Mouse (Mus musculus): Measurements from ENCODE around the gene Churc1. TPM values are rescaled to one million over a fixed set of nuclear protein-coding genes. Genes with fewer than 3 reads are reported as not detected.
"Not testable (repeated sequence)": the region's sequence is repeated elsewhere in the genome, so short reads cannot be mapped to it uniquely, and the experiment has no call there.

Churc1 gene
- polyA plus RNA-seq, 1 experiment from 2014 or later: 139 TPM

- Histone ChIP-seq H3K4me1 (ENCODE audit: control insufficient read depth, insufficient read depth, low read depth, low read length) (no peaks in the 10 kb centered on the region), H3K27ac (ENCODE audit: low read depth, low read length) (no peak overlapping the region), H3K9me3 (ENCODE audit: control insufficient read depth, low read length) (no peaks in the 10 kb centered on the region), H3K4me2 (ENCODE audit: low read length) (no peak overlapping the region), H3K27me3 (replicated peaks; ENCODE audit: control insufficient read depth, insufficient read depth, low read length) (no peaks in the 10 kb centered on the region), H3K36me3 (ENCODE audit: control insufficient read depth, insufficient read depth, low read length) (no peaks in the 10 kb centered on the region), H3K9ac (ENCODE audit: low read depth, low read length) (no peak overlapping the region), H3K4me3 (ENCODE audit: low read length) (no peak overlapping the region)
- no peak for ATAC-seq
- WGBS: 74% methylated on average over 10 of the region's 10 CpGs
Measured at GRCm38 (mm10) chr12:76784056-76784619, 18.8 kb downstream of the Churc1 start.

GRCm38 (mm10) chr12:76790446-76791084, 25.2 kb downstream of the Churc1 start:
- H3K4me3 ChIP-seq (ENCODE audit: low read length): no peak overlapping the region
- no peaks in the 10 kb centered on the region for H3K9me3 ChIP-seq (ENCODE audit: control insufficient read depth, low read length)
- H3K27me3 ChIP-seq (replicated peaks; ENCODE audit: control insufficient read depth, insufficient read depth, low read length): no peaks in the 10 kb centered on the region
- H3K4me1 ChIP-seq (ENCODE audit: control insufficient read depth, insufficient read depth, low read depth, low read length): no peaks in the 10 kb centered on the region
- no peak overlapping the region for H3K4me2 ChIP-seq (ENCODE audit: low read length)
- H3K36me3 ChIP-seq (ENCODE audit: control insufficient read depth, insufficient read depth, low read length): no peaks in the 10 kb centered on the region
- H3K27ac ChIP-seq (ENCODE audit: low read depth, low read length): no peak overlapping the region
- WGBS: 50% methylated on average over 8 of the region's 8 CpGs
- no peak overlapping the region for H3K9ac ChIP-seq (ENCODE audit: low read depth, low read length)
- ATAC-seq: no peak

GRCm38 (mm10) chr12:76792540-76792939, 27.2 kb downstream of the Churc1 start:
- H3K4me1 ChIP-seq (ENCODE audit: control insufficient read depth, insufficient read depth, low read depth, low read length); H3K9me3 ChIP-seq (ENCODE audit: control insufficient read depth, low read length); H3K9ac ChIP-seq (ENCODE audit: low read depth, low read length); H3K4me3 ChIP-seq (ENCODE audit: low read length); H3K36me3 ChIP-seq (ENCODE audit: control insufficient read depth, insufficient read depth, low read length); ATAC-seq; H3K4me2 ChIP-seq (ENCODE audit: low read length); H3K27me3 ChIP-seq (replicated peaks; ENCODE audit: control insufficient read depth, insufficient read depth, low read length); H3K27ac ChIP-seq (ENCODE audit: low read depth, low read length): not testable (repeated sequence)
- WGBS: 49% methylated on average over 11 of the region's 14 CpGs

- 82% methylated on average over 5 of the region's 5 CpGs for WGBS
- H3K4me3 ChIP-seq (ENCODE audit: low read length): no peak within 1 kb of the TSS
- H3K9me3 ChIP-seq (ENCODE audit: control insufficient read depth, low read length): no peaks in the 10 kb centered on the region
- H3K27ac ChIP-seq (ENCODE audit: low read depth, low read length): no peak within 1 kb of the TSS
- H3K4me1 ChIP-seq (ENCODE audit: control insufficient read depth, insufficient read depth, low read depth, low read length): no peaks in the 10 kb centered on the region
- H3K36me3 ChIP-seq (ENCODE audit: control insufficient read depth, insufficient read depth, low read length): peaks cover 4% of the 10 kb centered on the region
- H3K9ac ChIP-seq (ENCODE audit: low read depth, low read length): no peak within 1 kb of the TSS
- ATAC-seq: no peak
- no peak within 1 kb of the TSS for H3K4me2 ChIP-seq (ENCODE audit: low read length)
- no peaks in the 10 kb centered on the region for H3K27me3 ChIP-seq (replicated peaks; ENCODE audit: control insufficient read depth, insufficient read depth, low read length)
Measured at GRCm38 (mm10) chr12:76795350-76795749, 30.0 kb downstream of the Churc1 start, which contains the start of gene Gpx2. TSS of gene Gpx2 (minus strand) at chr12:76795554.

GRCm38 (mm10) chr12:76796938-76797539, 31.7 kb downstream of the Churc1 start:
- H3K9me3 ChIP-seq (ENCODE audit: control insufficient read depth, low read length): no peaks in the 10 kb centered on the region
- H3K4me2 ChIP-seq (ENCODE audit: low read length): no peak overlapping the region
- no peak overlapping the region for H3K4me3 ChIP-seq (ENCODE audit: low read length)
- no peak overlapping the region for H3K9ac ChIP-seq (ENCODE audit: low read depth, low read length)
- H3K27ac ChIP-seq (ENCODE audit: low read depth, low read length): no peak overlapping the region
- no peaks in the 10 kb centered on the region for H3K27me3 ChIP-seq (replicated peaks; ENCODE audit: control insufficient read depth, insufficient read depth, low read length)
- H3K36me3 ChIP-seq (ENCODE audit: control insufficient read depth, insufficient read depth, low read length): peaks cover 4% of the 10 kb centered on the region
- ATAC-seq: no peak
- H3K4me1 ChIP-seq (ENCODE audit: control insufficient read depth, insufficient read depth, low read depth, low read length): no peaks in the 10 kb centered on the region
- 91% methylated on average over 7 of the region's 7 CpGs for WGBS

- H3K9me3 ChIP-seq (ENCODE audit: control insufficient read depth, low read length): no peaks in the 10 kb centered on the region
- no peak overlapping the region for H3K9ac ChIP-seq (ENCODE audit: low read depth, low read length)
- no peak overlapping the region for H3K4me2 ChIP-seq (ENCODE audit: low read length)
- H3K4me1 ChIP-seq (ENCODE audit: control insufficient read depth, insufficient read depth, low read depth, low read length): no peaks in the 10 kb centered on the region
- H3K4me3 ChIP-seq (ENCODE audit: low read length): no peak overlapping the region
- H3K36me3 ChIP-seq (ENCODE audit: control insufficient read depth, insufficient read depth, low read length): peaks cover 9% of the 10 kb centered on the region
- H3K27ac ChIP-seq (ENCODE audit: low read depth, low read length): no peak overlapping the region
- 52% methylated on average over 5 of the region's 5 CpGs for WGBS
- no peak for ATAC-seq
- no peaks in the 10 kb centered on the region for H3K27me3 ChIP-seq (replicated peaks; ENCODE audit: control insufficient read depth, insufficient read depth, low read length)
Measured at GRCm38 (mm10) chr12:76798008-76798720, 32.8 kb downstream of the Churc1 start.

- Histone ChIP-seq H3K4me3 (ENCODE audit: low read length) (no peak overlapping the region), H3K27ac (ENCODE audit: low read depth, low read length) (no peak overlapping the region), H3K9ac (ENCODE audit: low read depth, low read length) (no peak overlapping the region), H3K36me3 (ENCODE audit: control insufficient read depth, insufficient read depth, low read length) (peaks cover 10% of the 10 kb centered on the region), H3K9me3 (ENCODE audit: control insufficient read depth, low read length) (no peaks in the 10 kb centered on the region), H3K4me1 (ENCODE audit: control insufficient read depth, insufficient read depth, low read depth, low read length) (no peaks in the 10 kb centered on the region), H3K4me2 (ENCODE audit: low read length) (no peak overlapping the region), H3K27me3 (replicated peaks; ENCODE audit: control insufficient read depth, insufficient read depth, low read length) (no peaks in the 10 kb centered on the region)
- WGBS: 93% methylated on average over 10 of the region's 10 CpGs
- no peak for ATAC-seq
Measured at GRCm38 (mm10) chr12:76803028-76803427, 37.7 kb downstream of the Churc1 start.

- peak; percentile 35; the same call in 1 of the 2 replicates for ATAC-seq
- no peak overlapping the region for H3K4me3 ChIP-seq (ENCODE audit: low read length)
- peaks cover 10% of the 10 kb centered on the region for H3K36me3 ChIP-seq (ENCODE audit: control insufficient read depth, insufficient read depth, low read length)
- H3K27me3 ChIP-seq (replicated peaks; ENCODE audit: control insufficient read depth, insufficient read depth, low read length): no peaks in the 10 kb centered on the region
- H3K4me2 ChIP-seq (ENCODE audit: low read length): no peak overlapping the region
- H3K9me3 ChIP-seq (ENCODE audit: control insufficient read depth, low read length): no peaks in the 10 kb centered on the region
- H3K9ac ChIP-seq (ENCODE audit: low read depth, low read length): no peak overlapping the region
- H3K4me1 ChIP-seq (ENCODE audit: control insufficient read depth, insufficient read depth, low read depth, low read length): no peaks in the 10 kb centered on the region
- 57% methylated on average over 7 of the region's 7 CpGs for WGBS
- no peak overlapping the region for H3K27ac ChIP-seq (ENCODE audit: low read depth, low read length)
Measured at GRCm38 (mm10) chr12:76803700-76804252, 38.4 kb downstream of the Churc1 start.
